Mouse (Mus musculus): ENCODE measurements around the gene Arhgef2. TPM values are rescaled to one million over a fixed set of nuclear protein-coding genes. Genes with fewer than 3 reads are reported as not detected.
"Not testable (repeated sequence)": the region's sequence is repeated elsewhere in the genome, so short reads cannot be mapped to it uniquely, and the experiment has no call there.

Gene Arhgef2
- polyA plus RNA-seq, 1 experiment from 2014 or later = 41.5 TPM

GRCm38 (mm10) chr3:88569093-88569492 is 36.7 kb upstream of the Arhgef2 start:
- Histone ChIP-seq H3K36me3 (ENCODE audit: control insufficient read depth, insufficient read depth, low read length) (peaks cover 23% of the 10 kb centered on the region), H3K4me1 (ENCODE audit: control insufficient read depth, insufficient read depth, low read length) (peaks cover 8% of the 10 kb centered on the region; the same call in 1 of the 2 replicates), H3K4me3 (ENCODE audit: low read length) (no peak overlapping the region), H3K9ac (ENCODE audit: low read depth, low read length) (no peak overlapping the region), H3K9me3 (ENCODE audit: control insufficient read depth, low read length) (no peaks in the 10 kb centered on the region), H3K4me2 (ENCODE audit: low read depth, low read length) (no peak overlapping the region), H3K27me3 (replicated peaks; ENCODE audit: control insufficient read depth, insufficient read depth, low read length) (no peaks in the 10 kb centered on the region), H3K27ac (ENCODE audit: low read length) (peak overlapping the region; percentile 74)
- ATAC-seq = peak; percentile 79
- WGBS = 87% methylated on average over 2 of the region's 2 CpGs

GRCm38 (mm10) chr3:88569694-88570093 is 36.1 kb upstream of the Arhgef2 start:
- peaks cover 17% of the 10 kb centered on the region for H3K36me3 ChIP-seq (ENCODE audit: control insufficient read depth, insufficient read depth, low read length)
- no peaks in the 10 kb centered on the region for H3K27me3 ChIP-seq (replicated peaks; ENCODE audit: control insufficient read depth, insufficient read depth, low read length)
- ATAC-seq = no peak
- H3K9ac ChIP-seq (ENCODE audit: low read depth, low read length) = no peak overlapping the region
- peak overlapping the region; percentile 74 for H3K27ac ChIP-seq (ENCODE audit: low read length)
- WGBS = 91% methylated on average over 5 of the region's 5 CpGs
- no peaks in the 10 kb centered on the region for H3K9me3 ChIP-seq (ENCODE audit: control insufficient read depth, low read length)
- H3K4me2 ChIP-seq (ENCODE audit: low read depth, low read length) = no peak overlapping the region
- H3K4me3 ChIP-seq (ENCODE audit: low read length) = no peak overlapping the region
- H3K4me1 ChIP-seq (ENCODE audit: control insufficient read depth, insufficient read depth, low read length) = peaks cover 8% of the 10 kb centered on the region; the same call in 1 of the 2 replicates

- H3K4me2 ChIP-seq (ENCODE audit: low read depth, low read length) = no peak overlapping the region
- H3K27ac ChIP-seq (ENCODE audit: low read length) = no peak overlapping the region
- H3K27me3 ChIP-seq (replicated peaks; ENCODE audit: control insufficient read depth, insufficient read depth, low read length) = no peaks in the 10 kb centered on the region
- no peak overlapping the region for H3K9ac ChIP-seq (ENCODE audit: low read depth, low read length)
- WGBS = 94% methylated on average over 10 of the region's 10 CpGs
- ATAC-seq = no peak
- no peak overlapping the region for H3K4me3 ChIP-seq (ENCODE audit: low read length)
- H3K4me1 ChIP-seq (ENCODE audit: control insufficient read depth, insufficient read depth, low read length) = peaks cover 8% of the 10 kb centered on the region; the same call in 1 of the 2 replicates
- H3K36me3 ChIP-seq (ENCODE audit: control insufficient read depth, insufficient read depth, low read length) = peaks cover 13% of the 10 kb centered on the region
- no peaks in the 10 kb centered on the region for H3K9me3 ChIP-seq (ENCODE audit: control insufficient read depth, low read length)
Observed at GRCm38 (mm10) chr3:88570341-88570740, 35.4 kb upstream of the Arhgef2 start.

GRCm38 (mm10) chr3:88571856-88572255 is 33.9 kb upstream of the Arhgef2 start:
- H3K36me3 ChIP-seq (ENCODE audit: control insufficient read depth, insufficient read depth, low read length) = peaks cover 13% of the 10 kb centered on the region
- no peak overlapping the region for H3K4me2 ChIP-seq (ENCODE audit: low read depth, low read length)
- H3K4me3 ChIP-seq (ENCODE audit: low read length) = no peak overlapping the region
- H3K4me1 ChIP-seq (ENCODE audit: control insufficient read depth, insufficient read depth, low read length) = no peaks in the 10 kb centered on the region
- no peaks in the 10 kb centered on the region for H3K27me3 ChIP-seq (replicated peaks; ENCODE audit: control insufficient read depth, insufficient read depth, low read length)
- no peaks in the 10 kb centered on the region for H3K9me3 ChIP-seq (ENCODE audit: control insufficient read depth, low read length)
- H3K9ac ChIP-seq (ENCODE audit: low read depth, low read length) = no peak overlapping the region
- WGBS = 81% methylated on average over 1 of the region's 1 CpGs
- H3K27ac ChIP-seq (ENCODE audit: low read length) = no peak overlapping the region
- ATAC-seq = no peak

DNA sequence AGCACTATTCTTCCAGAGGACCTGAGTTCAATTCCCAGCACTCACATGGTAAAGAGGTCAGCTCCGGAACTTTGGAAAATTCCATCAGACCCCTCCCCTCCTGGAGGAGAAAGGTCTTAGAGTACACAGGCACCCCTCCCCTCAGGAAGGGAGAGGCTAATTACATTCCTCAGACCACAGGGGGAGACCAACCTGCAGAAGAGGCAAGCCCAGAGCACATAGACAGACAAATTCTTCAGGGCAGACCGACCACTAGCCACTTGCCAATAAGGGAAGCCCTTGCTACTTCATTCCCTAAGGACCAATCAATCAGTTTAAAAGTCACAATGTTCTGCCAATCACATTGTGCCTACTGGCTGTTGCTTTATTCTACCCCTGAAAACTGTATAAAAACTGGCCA is 32.9 kb upstream of the Arhgef2 start:
- no peaks in the 10 kb centered on the region for H3K9me3 ChIP-seq (ENCODE audit: control insufficient read depth, low read length)
- no peak overlapping the region for H3K4me2 ChIP-seq (ENCODE audit: low read depth, low read length)
- H3K27ac ChIP-seq (ENCODE audit: low read length) = no peak overlapping the region
- peaks cover 6% of the 10 kb centered on the region for H3K36me3 ChIP-seq (ENCODE audit: control insufficient read depth, insufficient read depth, low read length)
- no peak for ATAC-seq
- H3K4me1 ChIP-seq (ENCODE audit: control insufficient read depth, insufficient read depth, low read length) = no peaks in the 10 kb centered on the region
- H3K27me3 ChIP-seq (replicated peaks; ENCODE audit: control insufficient read depth, insufficient read depth, low read length) = no peaks in the 10 kb centered on the region
- WGBS = 74% methylated on average over 2 of the region's 2 CpGs
- H3K9ac ChIP-seq (ENCODE audit: low read depth, low read length) = no peak overlapping the region
- no peak overlapping the region for H3K4me3 ChIP-seq (ENCODE audit: low read length)

DNA sequence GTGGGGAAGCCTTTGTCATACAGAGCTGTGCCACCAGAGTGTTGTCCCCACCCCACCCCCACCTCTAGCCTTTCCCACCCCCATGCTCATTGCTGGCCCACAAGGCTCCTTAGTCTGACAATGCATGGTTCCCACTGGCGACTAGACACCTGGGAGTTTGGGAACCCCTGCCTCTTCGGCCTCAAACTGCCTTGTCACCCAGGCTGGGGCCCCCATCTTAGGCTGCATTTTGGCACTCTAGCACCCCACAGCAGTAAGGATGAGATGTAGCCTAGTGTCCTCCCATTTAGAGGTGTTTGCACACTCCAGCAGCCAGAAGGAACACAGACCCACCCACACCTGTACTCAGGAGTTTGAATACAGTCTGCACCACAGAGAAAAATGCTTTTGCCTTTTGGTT is 32.0 kb upstream of the Arhgef2 start:
- no peak overlapping the region for H3K4me3 ChIP-seq (ENCODE audit: low read length)
- no peak overlapping the region for H3K27ac ChIP-seq (ENCODE audit: low read length)
- H3K9ac ChIP-seq (ENCODE audit: low read depth, low read length) = no peak overlapping the region
- H3K27me3 ChIP-seq (replicated peaks; ENCODE audit: control insufficient read depth, insufficient read depth, low read length) = no peaks in the 10 kb centered on the region
- H3K4me2 ChIP-seq (ENCODE audit: low read depth, low read length) = no peak overlapping the region
- ATAC-seq = no peak
- H3K9me3 ChIP-seq (ENCODE audit: control insufficient read depth, low read length) = no peaks in the 10 kb centered on the region
- H3K36me3 ChIP-seq (ENCODE audit: control insufficient read depth, insufficient read depth, low read length) = no peaks in the 10 kb centered on the region
- H3K4me1 ChIP-seq (ENCODE audit: control insufficient read depth, insufficient read depth, low read length) = no peaks in the 10 kb centered on the region
- 84% methylated on average over 2 of the region's 2 CpGs for WGBS

DNA sequence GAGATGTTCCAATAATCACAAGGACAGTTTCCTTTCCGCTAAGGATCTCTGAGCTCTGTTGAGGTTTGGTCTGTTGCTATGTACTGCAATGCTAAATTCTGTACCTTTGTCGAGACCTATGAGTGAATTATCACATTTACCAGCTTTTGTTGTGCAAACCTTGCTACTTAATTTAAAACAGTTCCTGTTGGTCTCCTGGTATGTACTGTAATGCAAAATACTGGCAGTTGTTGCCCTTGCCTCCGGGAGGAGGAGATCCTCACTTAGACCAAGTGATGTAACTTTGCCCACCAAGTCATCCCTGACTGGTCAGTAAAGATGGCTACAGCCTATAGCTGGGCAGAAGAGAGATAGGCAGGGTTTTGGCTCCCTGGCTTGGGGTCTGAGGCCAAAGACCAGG is 30.2 kb upstream of the Arhgef2 start, which contains the start of gene Ssr2:
Ssr2 (plus strand) TSS at position 337 of the 400 bp plus-strand sequence.
- Histone ChIP-seq H3K9ac (ENCODE audit: low read depth, low read length) (no peak within 1 kb of the TSS), H3K9me3 (ENCODE audit: control insufficient read depth, low read length) (no peaks in the 10 kb centered on the region), H3K4me1 (ENCODE audit: control insufficient read depth, insufficient read depth, low read length) (peaks cover 5% of the 10 kb centered on the region), H3K4me2 (ENCODE audit: low read depth, low read length) (no peak within 1 kb of the TSS), H3K27ac (ENCODE audit: low read length) (no peak within 1 kb of the TSS), H3K27me3 (replicated peaks; ENCODE audit: control insufficient read depth, insufficient read depth, low read length) (no peaks in the 10 kb centered on the region), H3K36me3 (ENCODE audit: control insufficient read depth, insufficient read depth, low read length) (no peaks in the 10 kb centered on the region), H3K4me3 (ENCODE audit: low read length) (no peak within 1 kb of the TSS)
- whole genome bisulfite sequencing = 91% methylated on average over 3 of the region's 3 CpGs
- ATAC-seq = no peak

- H3K36me3 ChIP-seq (ENCODE audit: control insufficient read depth, insufficient read depth, low read length) = not testable (repeated sequence)
Observed at GRCm38 (mm10) chr3:88577846-88578245, 27.9 kb upstream of the Arhgef2 start.

DNA sequence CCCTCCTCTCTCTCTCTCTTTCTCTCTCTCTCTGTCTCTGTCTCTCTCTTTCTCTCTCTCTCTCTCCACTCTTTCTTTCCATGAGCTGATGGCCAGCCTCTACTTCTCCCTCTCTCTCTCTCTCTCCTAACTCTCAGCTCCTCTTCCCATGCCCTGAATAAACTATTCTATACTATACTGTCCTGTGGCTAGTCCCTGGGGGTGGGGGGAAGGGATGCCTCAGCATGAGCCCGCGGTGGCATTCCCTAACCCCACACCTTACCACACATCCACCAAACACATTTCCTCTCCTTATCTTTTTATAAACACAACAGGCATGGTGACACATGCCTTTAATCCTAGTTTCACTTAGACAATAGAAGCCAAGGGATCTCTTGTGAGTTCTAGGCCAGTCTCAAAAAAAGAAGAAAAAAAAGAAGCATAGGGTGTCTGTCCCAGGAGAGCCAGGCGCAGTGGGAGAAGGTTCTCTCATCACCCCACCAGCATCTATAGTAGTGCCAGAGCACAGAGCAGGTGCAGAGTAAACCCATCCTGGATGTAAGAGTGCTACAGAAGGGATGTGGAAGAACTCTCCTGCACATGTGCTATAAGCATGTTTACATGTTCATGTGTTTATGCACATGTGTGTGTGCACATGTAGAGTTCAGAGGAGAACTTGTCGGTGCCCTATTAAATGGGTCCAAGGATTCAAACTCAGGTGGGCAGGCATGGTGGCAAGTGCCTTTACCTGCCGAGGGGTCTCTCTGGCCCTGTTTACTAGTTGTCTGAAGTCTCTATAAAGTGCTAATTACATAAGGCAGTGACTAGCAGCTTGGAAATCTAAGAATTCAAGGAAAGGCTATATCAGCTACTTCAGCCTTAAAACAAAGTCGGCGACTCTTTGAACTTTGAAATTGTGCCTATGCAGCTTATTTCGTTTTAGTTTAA is 27.0 kb upstream of the Arhgef2 start:
- Histone ChIP-seq H3K9ac (ENCODE audit: low read depth, low read length) (no peak overlapping the region), H3K4me1 (ENCODE audit: control insufficient read depth, insufficient read depth, low read length) (peaks cover 9% of the 10 kb centered on the region), H3K4me3 (ENCODE audit: low read length) (peak overlapping the region; percentile 85), H3K9me3 (ENCODE audit: control insufficient read depth, low read length) (no peaks in the 10 kb centered on the region), H3K27me3 (replicated peaks; ENCODE audit: control insufficient read depth, insufficient read depth, low read length) (no peaks in the 10 kb centered on the region), H3K36me3 (ENCODE audit: control insufficient read depth, insufficient read depth, low read length) (no peaks in the 10 kb centered on the region), H3K27ac (ENCODE audit: low read length) (no peak overlapping the region), H3K4me2 (ENCODE audit: low read depth, low read length) (peak overlapping the region; percentile 30)
- peak; percentile 26 for ATAC-seq
- WGBS = 48% methylated on average over 8 of the region's 8 CpGs

More at GRCm38 (mm10) chr3:88577846-88578245, 27.9 kb upstream of the Arhgef2 start:
- H3K4me3 ChIP-seq (ENCODE audit: low read length); H3K4me1 ChIP-seq (ENCODE audit: control insufficient read depth, insufficient read depth, low read length); H3K27me3 ChIP-seq (replicated peaks; ENCODE audit: control insufficient read depth, insufficient read depth, low read length); H3K9me3 ChIP-seq (ENCODE audit: control insufficient read depth, low read length); H3K4me2 ChIP-seq (ENCODE audit: low read depth, low read length); ATAC-seq; H3K9ac ChIP-seq (ENCODE audit: low read depth, low read length); H3K27ac ChIP-seq (ENCODE audit: low read length): not testable (repeated sequence)
- WGBS = 83% methylated on average over 5 of the region's 5 CpGs

Data from intestine, embryonic 16.5 days (tissue).